Mouse (Mus musculus): ENCODE results near the gene Stambpl1. TPM values are rescaled to one million over a fixed set of nuclear protein-coding genes. Genes with fewer than 3 reads are reported as not detected.
A peak's percentile ranks its signal among the peaks of the same experiment; 100 is the strongest.
"Not testable (repeated sequence)": the region's sequence is repeated elsewhere in the genome, so short reads cannot be mapped to it uniquely, and the experiment has no call there.

Stambpl1 gene
- polyA plus RNA-seq, 1 experiment from 2014 or later, result 2.2 TPM

- Histone ChIP-seq H3K27ac (replicated peaks) (no peak overlapping the region), H3K4me1 (no peaks in the 10 kb centered on the region), H3K27me3 (ENCODE audit: low read depth, poor library complexity, severe bottlenecking) (peaks cover 66% of the 10 kb centered on the region; the same call in 1 of the 2 replicates), H3K9me3 (replicated peaks) (no peaks in the 10 kb centered on the region), H3K36me3 (no peaks in the 10 kb centered on the region), H3K4me3 (no peak overlapping the region)
- DNase-seq (ENCODE audit: low spot score), result no peak
- 88% methylated on average over 2 of the region's 2 CpGs for WGBS
Measured at GRCm38 (mm10) chr19:34180316-34180715, 11.7 kb upstream of the Stambpl1 start.

DNA sequence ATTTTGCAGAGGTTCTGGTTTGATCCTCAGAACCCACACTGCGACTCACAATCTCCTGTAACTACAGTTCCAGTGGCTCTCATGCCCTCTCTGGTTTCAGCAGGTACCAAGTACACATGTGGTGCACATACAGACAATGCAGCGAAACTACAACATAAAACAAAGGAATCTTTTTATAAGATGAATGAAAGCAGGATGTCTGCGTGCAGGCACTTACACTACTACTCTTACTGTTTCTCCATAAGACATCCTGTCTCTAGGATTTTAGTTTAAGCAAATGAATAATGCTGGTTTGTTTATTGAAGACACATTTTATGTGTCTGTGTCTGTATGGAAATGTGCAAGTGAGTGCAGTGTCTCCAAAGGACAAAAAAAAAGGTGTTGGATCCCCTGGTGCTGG lies 10.8 kb upstream of the Stambpl1 start:
- peaks cover 66% of the 10 kb centered on the region; the same call in 1 of the 2 replicates for H3K27me3 ChIP-seq (ENCODE audit: low read depth, poor library complexity, severe bottlenecking)
- H3K4me3 ChIP-seq, result no peak overlapping the region
- no peaks in the 10 kb centered on the region for H3K36me3 ChIP-seq
- H3K4me1 ChIP-seq, result no peaks in the 10 kb centered on the region
- no peak for DNase-seq (ENCODE audit: low spot score)
- H3K9me3 ChIP-seq (replicated peaks), result no peaks in the 10 kb centered on the region
- WGBS, result 91% methylated on average over 3 of the region's 3 CpGs
- H3K27ac ChIP-seq (replicated peaks), result no peak overlapping the region

DNA sequence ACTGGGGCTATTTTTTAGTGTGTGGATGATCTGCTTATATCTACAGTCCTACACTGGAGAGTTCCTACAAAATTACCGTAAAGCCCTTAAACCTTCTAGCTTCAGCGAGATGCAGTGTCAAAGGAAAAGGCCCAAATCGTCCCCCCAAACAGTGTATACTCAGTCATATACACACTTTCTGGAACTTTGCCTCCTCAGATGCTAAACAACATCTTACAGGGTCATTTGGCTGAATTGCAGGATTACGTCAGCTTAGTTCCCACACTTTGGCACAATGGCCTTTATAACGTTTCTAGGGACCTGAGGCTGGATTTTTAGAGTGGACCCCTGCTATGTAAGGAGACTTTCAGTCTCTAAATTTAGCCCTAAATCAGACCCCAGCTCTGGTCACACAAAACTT lies 9.5 kb upstream of the Stambpl1 start:
- Histone ChIP-seq H3K27me3 (ENCODE audit: low read depth, poor library complexity, severe bottlenecking) (peaks cover 69% of the 10 kb centered on the region), H3K4me3 (no peak overlapping the region), H3K9me3 (replicated peaks) (no peaks in the 10 kb centered on the region), H3K36me3 (no peaks in the 10 kb centered on the region), H3K27ac (replicated peaks) (no peak overlapping the region), H3K4me1 (no peaks in the 10 kb centered on the region)
- DNase-seq (ENCODE audit: low spot score), result no peak
- whole genome bisulfite sequencing, result 73% methylated on average over 5 of the region's 5 CpGs

DNA sequence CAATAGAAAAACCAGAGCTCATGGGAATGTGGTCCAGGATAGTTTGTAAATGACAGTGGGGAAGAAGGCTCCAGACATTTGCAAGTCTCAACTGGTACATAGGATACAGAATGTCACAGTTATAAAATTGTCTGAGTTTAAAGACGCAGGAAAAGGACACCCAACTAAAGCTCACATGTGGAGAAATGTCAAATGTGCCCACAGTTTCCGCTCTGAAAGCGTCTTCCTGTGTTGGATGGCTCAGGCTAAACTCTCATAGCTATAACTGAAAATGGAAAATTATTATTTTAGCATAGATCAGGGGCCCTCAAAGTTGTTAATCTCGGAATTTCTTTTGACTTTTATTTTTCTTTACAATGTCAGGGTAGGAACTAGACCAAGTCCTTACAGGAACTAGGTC lies 5.2 kb upstream of the Stambpl1 start:
- Histone ChIP-seq H3K4me3 (no peak overlapping the region), H3K27ac (replicated peaks) (no peak overlapping the region), H3K4me1 (peaks cover 8% of the 10 kb centered on the region), H3K9me3 (replicated peaks) (no peaks in the 10 kb centered on the region), H3K36me3 (no peaks in the 10 kb centered on the region), H3K27me3 (ENCODE audit: low read depth, poor library complexity, severe bottlenecking) (peaks cover 94% of the 10 kb centered on the region)
- 91% methylated on average over 4 of the region's 4 CpGs for WGBS
- no peak for DNase-seq (ENCODE audit: low spot score)

GRCm38 (mm10) chr19:34191645-34192007 lies 403 bp upstream of the Stambpl1 start:
- no peak for DNase-seq (ENCODE audit: low spot score)
- Histone ChIP-seq H3K4me1 (peaks cover 32% of the 10 kb centered on the region), H3K27ac (replicated peaks) (no peak overlapping the region), H3K4me3 (peak overlapping the region; percentile 72), H3K9me3 (replicated peaks) (no peaks in the 10 kb centered on the region), H3K27me3 (ENCODE audit: low read depth, poor library complexity, severe bottlenecking) (peaks cover 95% of the 10 kb centered on the region), H3K36me3 (no peaks in the 10 kb centered on the region)
- 20% methylated on average over 10 of the region's 10 CpGs for WGBS

- Histone ChIP-seq H3K27me3 (ENCODE audit: low read depth, poor library complexity, severe bottlenecking) (peaks cover 81% of the 10 kb centered on the region), H3K4me1 (peaks cover 32% of the 10 kb centered on the region), H3K27ac (replicated peaks) (no peak overlapping the region), H3K4me3 (peak overlapping the region; percentile 72), H3K9me3 (replicated peaks) (no peaks in the 10 kb centered on the region), H3K36me3 (no peaks in the 10 kb centered on the region)
- no peak for DNase-seq (ENCODE audit: low spot score)
- WGBS, result 14% methylated on average over 9 of the region's 9 CpGs
Measured at GRCm38 (mm10) chr19:34193149-34193548, 1.1 kb downstream of the Stambpl1 start.

GRCm38 (mm10) chr19:34193683-34194082 lies 1.7 kb downstream of the Stambpl1 start:
- H3K27me3 ChIP-seq (ENCODE audit: low read depth, poor library complexity, severe bottlenecking), result peaks cover 76% of the 10 kb centered on the region
- no peak for DNase-seq (ENCODE audit: low spot score)
- H3K27ac ChIP-seq (replicated peaks), result no peak overlapping the region
- no peaks in the 10 kb centered on the region for H3K36me3 ChIP-seq
- H3K4me1 ChIP-seq, result peaks cover 32% of the 10 kb centered on the region
- WGBS, result 47% methylated on average over 9 of the region's 9 CpGs
- H3K4me3 ChIP-seq, result peak overlapping the region; percentile 72; the same call in 1 of the 2 replicates
- no peaks in the 10 kb centered on the region for H3K9me3 ChIP-seq (replicated peaks)

DNA sequence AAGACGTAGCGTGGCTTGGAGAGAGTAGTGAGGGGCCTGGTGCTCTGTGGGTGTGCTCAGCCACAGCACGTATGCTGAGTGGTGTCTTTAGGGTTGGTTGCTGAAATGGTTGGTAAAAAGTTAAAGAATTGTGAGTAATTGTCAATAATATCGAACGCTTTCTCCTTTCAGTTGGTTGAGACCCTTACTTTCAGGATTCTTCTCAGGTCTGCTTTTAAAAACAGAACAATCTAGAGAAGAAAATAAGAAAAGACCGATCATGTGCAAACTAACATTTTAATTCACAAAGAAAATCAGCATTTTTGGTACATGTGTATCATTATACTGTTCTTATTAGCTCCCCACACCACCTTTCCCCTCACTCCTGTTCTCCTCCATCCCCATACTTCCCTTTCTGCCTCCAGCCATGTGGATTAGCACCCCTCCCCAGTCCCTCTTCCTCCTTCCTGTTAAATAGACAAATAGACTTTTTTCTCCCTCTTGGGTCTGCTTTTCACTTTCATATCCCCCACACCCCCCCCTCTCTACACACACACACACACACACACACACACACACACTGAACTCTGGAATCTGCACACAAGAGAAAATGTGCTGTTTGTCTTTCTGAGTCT lies 2.2 kb downstream of the Stambpl1 start:
- no peak overlapping the region for H3K27ac ChIP-seq (replicated peaks)
- H3K9me3 ChIP-seq (replicated peaks), result no peaks in the 10 kb centered on the region
- peaks cover 32% of the 10 kb centered on the region for H3K4me1 ChIP-seq
- DNase-seq (ENCODE audit: low spot score), result no peak
- no peaks in the 10 kb centered on the region for H3K36me3 ChIP-seq
- WGBS, result 81% methylated on average over 6 of the region's 6 CpGs
- peaks cover 70% of the 10 kb centered on the region for H3K27me3 ChIP-seq (ENCODE audit: low read depth, poor library complexity, severe bottlenecking)
- no peak overlapping the region for H3K4me3 ChIP-seq

DNA sequence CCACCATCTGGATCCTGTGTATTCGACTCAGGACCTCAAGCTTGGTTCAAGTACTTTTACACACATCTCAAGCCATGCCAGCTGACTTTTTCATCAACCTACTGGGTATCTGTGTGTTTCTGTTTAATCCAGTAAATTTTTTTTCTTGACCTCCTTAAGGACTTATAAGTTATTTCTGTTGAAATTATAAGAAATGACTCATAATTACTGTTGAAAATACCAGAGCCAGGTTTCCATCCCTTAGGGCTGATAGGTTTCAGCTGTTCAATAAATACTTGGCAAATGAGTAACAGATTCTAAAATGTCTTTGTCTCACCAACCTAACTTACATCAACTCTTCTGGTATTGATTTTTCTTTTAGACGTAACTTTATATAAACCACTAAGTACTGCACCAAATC lies 3.0 kb downstream of the Stambpl1 start:
- WGBS, result 73% methylated on average over 2 of the region's 2 CpGs
- Histone ChIP-seq H3K4me1 (peaks cover 32% of the 10 kb centered on the region), H3K9me3 (replicated peaks) (no peaks in the 10 kb centered on the region), H3K4me3 (no peak overlapping the region), H3K36me3 (no peaks in the 10 kb centered on the region), H3K27me3 (ENCODE audit: low read depth, poor library complexity, severe bottlenecking) (peaks cover 62% of the 10 kb centered on the region), H3K27ac (replicated peaks) (no peak overlapping the region)
- no peak for DNase-seq (ENCODE audit: low spot score)

- H3K4me3 ChIP-seq, result no peak overlapping the region
- no peaks in the 10 kb centered on the region for H3K36me3 ChIP-seq
- 95% methylated on average over 1 of the region's 1 CpGs for WGBS
- H3K27ac ChIP-seq (replicated peaks), result no peak overlapping the region
- no peaks in the 10 kb centered on the region for H3K9me3 ChIP-seq (replicated peaks)
- H3K4me1 ChIP-seq, result peaks cover 11% of the 10 kb centered on the region
- no peak for DNase-seq (ENCODE audit: low spot score)
- peaks cover 35% of the 10 kb centered on the region for H3K27me3 ChIP-seq (ENCODE audit: low read depth, poor library complexity, severe bottlenecking)
Measured at GRCm38 (mm10) chr19:34198066-34198465, 6.0 kb downstream of the Stambpl1 start.

DNA sequence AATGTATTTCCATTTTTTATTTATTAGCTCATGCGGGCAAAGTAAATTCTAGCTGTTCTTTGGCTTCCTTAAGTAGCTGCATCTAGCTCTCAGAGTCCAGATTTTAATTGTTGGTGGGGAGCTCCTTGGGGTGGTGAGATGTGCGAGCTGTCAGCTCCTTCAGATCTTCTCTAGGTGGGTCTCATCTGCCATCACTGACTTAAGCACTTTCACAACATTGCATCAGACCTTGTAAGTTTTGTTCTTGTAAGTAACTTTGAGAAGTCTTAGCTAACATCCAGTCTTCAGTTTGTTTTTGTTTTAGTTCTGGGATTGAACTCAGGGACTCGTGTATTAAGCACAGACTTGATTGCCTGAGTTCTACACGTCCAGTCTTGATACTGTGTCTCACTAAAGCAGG lies 6.9 kb downstream of the Stambpl1 start:
- Histone ChIP-seq H3K4me1 (peaks cover 3% of the 10 kb centered on the region), H3K9me3 (replicated peaks) (no peaks in the 10 kb centered on the region), H3K36me3 (no peaks in the 10 kb centered on the region), H3K4me3 (no peak overlapping the region), H3K27me3 (ENCODE audit: low read depth, poor library complexity, severe bottlenecking) (peaks cover 29% of the 10 kb centered on the region), H3K27ac (replicated peaks) (no peak overlapping the region)
- DNase-seq (ENCODE audit: low spot score), result no peak
- 86% methylated on average over 4 of the region's 4 CpGs for WGBS

DNA sequence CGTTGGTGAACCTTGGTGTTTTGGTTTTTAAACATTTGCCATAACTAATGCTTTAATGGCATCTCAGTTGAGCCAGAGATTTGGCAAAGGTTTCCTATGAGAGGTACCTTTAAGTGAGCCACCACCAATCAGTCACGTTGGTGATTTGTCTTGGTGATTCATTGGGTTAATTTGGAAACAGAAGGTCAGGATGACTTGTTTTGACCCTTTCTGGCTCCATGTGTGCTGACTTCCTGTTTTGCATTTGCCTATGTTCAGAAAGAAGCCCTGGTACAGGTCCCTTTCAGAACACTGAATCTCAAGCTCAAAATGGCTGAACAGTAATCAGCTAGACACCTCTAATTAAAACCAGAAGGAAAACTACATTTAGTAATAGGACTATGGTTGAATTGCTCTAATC lies 7.5 kb downstream of the Stambpl1 start:
- H3K27ac ChIP-seq (replicated peaks), result no peak overlapping the region
- WGBS, result 75% methylated on average over 2 of the region's 2 CpGs

GRCm38 (mm10) chr19:34202668-34203067 lies 10.6 kb downstream of the Stambpl1 start:
- Histone ChIP-seq H3K4me3 (no peak overlapping the region), H3K9me3 (replicated peaks) (no peaks in the 10 kb centered on the region), H3K27ac (replicated peaks) (no peak overlapping the region), H3K36me3 (no peaks in the 10 kb centered on the region), H3K27me3 (ENCODE audit: low read depth, poor library complexity, severe bottlenecking) (no peaks in the 10 kb centered on the region), H3K4me1 (no peaks in the 10 kb centered on the region)
- 83% methylated on average over 2 of the region's 2 CpGs for WGBS
- no peak for DNase-seq (ENCODE audit: low spot score)

More for the DNA sequence above, 7.5 kb downstream of the Stambpl1 start:
- Histone ChIP-seq H3K36me3 (no peaks in the 10 kb centered on the region), H3K9me3 (replicated peaks) (no peaks in the 10 kb centered on the region), H3K27me3 (ENCODE audit: low read depth, poor library complexity, severe bottlenecking) (peaks cover 23% of the 10 kb centered on the region), H3K4me1 (no peaks in the 10 kb centered on the region), H3K4me3 (no peak overlapping the region)
- no peak for DNase-seq (ENCODE audit: low spot score)

DNA sequence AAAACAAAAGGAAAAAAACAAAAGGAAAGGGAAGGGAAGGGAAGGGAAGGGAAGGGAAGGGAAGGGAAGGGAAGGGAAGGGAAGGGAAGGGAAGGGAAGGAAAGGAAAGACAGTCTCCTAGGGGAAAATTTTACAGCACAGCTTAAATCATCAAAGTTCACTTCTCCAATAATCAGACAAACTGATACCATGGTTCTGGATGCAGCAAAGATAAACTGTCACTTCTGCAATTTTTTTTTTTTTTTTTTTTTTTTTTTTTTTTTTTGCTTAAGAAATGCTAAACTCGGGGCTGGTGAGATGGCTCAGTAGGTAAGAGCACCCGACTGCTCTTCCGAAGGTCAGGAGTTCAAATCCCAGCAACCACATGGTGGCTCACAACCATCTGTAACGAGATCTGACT lies 14.1 kb downstream of the Stambpl1 start:
- DNase-seq (ENCODE audit: low spot score); H3K4me3 ChIP-seq; H3K36me3 ChIP-seq; H3K27me3 ChIP-seq (ENCODE audit: low read depth, poor library complexity, severe bottlenecking); H3K4me1 ChIP-seq; H3K9me3 ChIP-seq (replicated peaks); H3K27ac ChIP-seq (replicated peaks): not testable (repeated sequence)
- 76% methylated on average over 4 of the region's 4 CpGs for WGBS
